Mouse (Mus musculus): ENCODE measurements around the gene Lrrc75a. TPM values are rescaled to one million over a fixed set of nuclear protein-coding genes. Genes with fewer than 3 reads are reported as not detected.

The Lrrc75a gene
- polyA plus RNA-seq, 1 experiment, result not detected

- Histone ChIP-seq H3K4me3 (ENCODE audit: insufficient read depth, low read depth, low read length) (no peak overlapping the region), H3K4me1 (ENCODE audit: control insufficient read depth, insufficient read depth, low read length) (peaks cover 5% of the 10 kb centered on the region; the same call in 1 of the 2 replicates), H3K27ac (ENCODE audit: insufficient read depth, low read depth, low read length) (no peak overlapping the region)
- TF ChIP-seq POLR2A (IDR thresholded peaks at IDR 0.05; ENCODE audit: insufficient read depth, low read depth, low read length), result no peak
- no peak for TF ChIP-seq CTCF (IDR thresholded peaks at IDR 0.05; ENCODE audit: insufficient read depth, low read depth, low read length)
Measured at GRCm38 (mm10) chr11:62555896-62556412, 92.4 kb downstream of the Lrrc75a start.

- Histone ChIP-seq H3K4me1 (ENCODE audit: control insufficient read depth, insufficient read depth, low read length) (no peaks in the 10 kb centered on the region; the same call in 1 of the 2 replicates), H3K4me3 (ENCODE audit: insufficient read depth, low read depth, low read length) (no peak overlapping the region), H3K27ac (ENCODE audit: insufficient read depth, low read depth, low read length) (no peak overlapping the region)
- TF ChIP-seq CTCF (IDR thresholded peaks at IDR 0.05; ENCODE audit: insufficient read depth, low read depth, low read length) (no peak), POLR2A (IDR thresholded peaks at IDR 0.05; ENCODE audit: insufficient read depth, low read depth, low read length) (no peak)
Measured at GRCm38 (mm10) chr11:62554934-62555517, 93.3 kb downstream of the Lrrc75a start.

Other genes with a start within 250 kb of the Lrrc75a start
- not detected in 2 replicates for gene Pigl, start 190.1 kb downstream of the Lrrc75a start, polyA plus RNA-seq (2012; ENCODE audit: insufficient read depth, insufficient read length, low replicate concordance, missing spikeins)
- 538 TPM in 1 of 2 replicates, not detected in the other for gene Ncor1, start 190.0 kb downstream of the Lrrc75a start, polyA plus RNA-seq (2012; ENCODE audit: insufficient read depth, insufficient read length, low replicate concordance, missing spikeins)
- not detected in 2 replicates for gene Cenpv, start 109.3 kb downstream of the Lrrc75a start, polyA plus RNA-seq (2012; ENCODE audit: insufficient read depth, insufficient read length, low replicate concordance, missing spikeins)
- gene Ubb, start 97.4 kb downstream of the Lrrc75a start, polyA plus RNA-seq (2012; ENCODE audit: insufficient read depth, insufficient read length, low replicate concordance, missing spikeins), result 651 TPM in 1 of 2 replicates, not detected in the other
- gene Trpv2, start 74.0 kb downstream of the Lrrc75a start, polyA plus RNA-seq (2012; ENCODE audit: insufficient read depth, insufficient read length, low replicate concordance, missing spikeins), result not detected in 2 replicates
- not detected in 2 replicates for gene Mmgt2, start 141 bp upstream of the Lrrc75a start, polyA plus RNA-seq (2012; ENCODE audit: insufficient read depth, insufficient read length, low replicate concordance, missing spikeins)
- not detected in 2 replicates for gene Zfp287, start 83.4 kb upstream of the Lrrc75a start, polyA plus RNA-seq (2012; ENCODE audit: insufficient read depth, insufficient read length, low replicate concordance, missing spikeins)
- not detected in 2 replicates for gene Gm10428, start 104.6 kb upstream of the Lrrc75a start, polyA plus RNA-seq (2012; ENCODE audit: insufficient read depth, insufficient read length, low replicate concordance, missing spikeins)
- gene Zfp286, start 140.9 kb upstream of the Lrrc75a start, polyA plus RNA-seq (2012; ENCODE audit: insufficient read depth, insufficient read length, low replicate concordance, missing spikeins), result not detected in 2 replicates
- gene Trim16, start 171.7 kb upstream of the Lrrc75a start, polyA plus RNA-seq (2012; ENCODE audit: insufficient read depth, insufficient read length, low replicate concordance, missing spikeins), result not detected in 2 replicates
- not detected in 2 replicates for gene Fbxw10, start 198.5 kb upstream of the Lrrc75a start, polyA plus RNA-seq (2012; ENCODE audit: insufficient read depth, insufficient read length, low replicate concordance, missing spikeins)
- gene Tvp23b, start 230.9 kb upstream of the Lrrc75a start, polyA plus RNA-seq (2012; ENCODE audit: insufficient read depth, insufficient read length, low replicate concordance, missing spikeins), result not detected in 2 replicates